Mouse (Mus musculus): ENCODE measurements around the gene Klhl32.

DNA sequence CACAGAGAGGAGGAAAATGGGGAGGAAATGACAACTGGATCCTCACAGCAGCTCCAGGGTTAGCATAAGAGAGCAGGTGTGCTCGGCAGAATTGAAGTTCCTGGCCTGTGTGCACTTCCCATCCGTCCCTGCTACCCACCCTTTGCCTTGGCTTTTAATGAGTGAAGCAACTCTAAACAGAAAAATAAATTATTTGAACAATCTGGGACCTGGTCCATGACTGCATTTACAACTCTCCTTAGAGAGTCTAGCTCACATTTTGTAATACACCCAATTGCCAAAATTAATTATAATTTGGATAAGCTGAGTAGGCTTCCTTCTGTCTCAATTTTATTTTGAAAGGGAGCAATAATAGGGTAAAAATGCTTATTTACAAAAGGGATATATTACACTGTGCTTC, 49.6 kb downstream of the Klhl32 start:
- TF ChIP-seq POLR2A (IDR thresholded peaks at IDR 0.05; ENCODE audit: extremely low read depth, insufficient read depth, low read length) (no peak), CTCF (IDR thresholded peaks at IDR 0.05; ENCODE audit: low read depth, low read length) (no peak)

All from liver, adult 2 months (tissue).